Mouse (Mus musculus) A20 (cell line): Measurements from ENCODE around the gene Sigirr.

ENCODE experiments used
- DNase-seq: peaks from one replicate; pipeline ENCODE4 v3.0.0-alpha.2; 2011; ENCODE audit warnings: low read depth, low spot score

Sigirr gene

GRCm38 (mm10) chr7:141060426-141061242 lies 39.7 kb downstream of the Sigirr start, which contains the start of gene B4galnt4:
Gene B4galnt4, plus strand, starts transcription at chr7:141061104.
- DNase-seq = no peak

DNA sequence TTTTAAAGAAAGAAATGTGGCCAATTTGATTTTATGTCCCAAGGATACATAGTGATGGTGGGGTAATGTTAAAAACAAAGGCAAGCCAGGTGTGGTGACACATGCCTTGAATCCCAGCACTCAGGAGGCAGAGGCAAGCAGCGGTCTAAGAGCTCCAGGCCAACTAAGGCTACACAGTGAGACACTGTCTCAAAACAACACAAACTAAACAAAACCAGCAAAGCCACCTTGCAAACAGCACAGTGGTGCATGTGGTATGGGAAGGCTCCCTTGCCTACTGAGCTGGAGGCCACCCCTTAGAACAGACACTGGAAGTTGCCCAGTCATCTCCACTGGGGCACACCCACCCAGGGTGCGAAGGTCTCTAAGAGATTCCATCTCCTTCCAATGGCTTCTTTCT lies 40.4 kb downstream of the Sigirr start:
- DNase-seq = no peak

DNA sequence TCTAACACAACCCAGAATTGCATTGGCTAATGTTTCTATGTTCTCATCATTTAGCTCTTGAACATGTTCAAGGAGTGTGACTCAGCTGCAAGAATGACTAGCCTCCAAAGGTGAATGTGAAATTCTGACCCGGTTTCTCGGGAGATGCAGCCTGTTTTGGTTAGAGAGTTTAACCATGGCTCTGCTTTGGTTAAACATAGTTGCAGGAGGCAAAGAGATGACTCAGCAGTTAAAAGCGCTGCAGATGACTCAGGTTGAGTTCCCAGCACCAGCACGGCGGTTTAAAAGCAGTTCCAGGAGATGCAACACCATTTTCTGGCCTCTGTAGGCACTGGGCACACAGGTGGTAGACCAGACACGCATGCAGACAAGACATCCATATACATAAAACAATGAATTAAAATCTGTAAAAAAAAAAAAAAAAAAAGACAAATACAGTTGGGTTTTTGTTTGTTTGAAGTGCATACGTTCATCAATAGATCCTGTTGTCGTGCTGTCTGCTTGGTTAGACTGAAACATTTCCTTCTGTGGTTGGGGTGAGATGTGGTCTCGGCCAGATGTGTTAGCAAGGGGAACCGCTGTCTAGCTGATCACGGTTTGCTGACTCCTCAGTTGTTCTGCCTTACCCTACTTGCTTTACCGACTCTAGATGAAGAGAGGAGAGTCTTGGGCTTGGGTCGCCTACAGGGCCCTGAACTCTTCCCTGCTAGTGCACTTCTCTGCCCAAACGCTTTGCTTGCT lies 41.6 kb downstream of the Sigirr start:
- DNase-seq = peak; percentile 52

GRCm38 (mm10) chr7:141057541-141057940 lies 42.8 kb downstream of the Sigirr start:
- DNase-seq = no peak

DNA sequence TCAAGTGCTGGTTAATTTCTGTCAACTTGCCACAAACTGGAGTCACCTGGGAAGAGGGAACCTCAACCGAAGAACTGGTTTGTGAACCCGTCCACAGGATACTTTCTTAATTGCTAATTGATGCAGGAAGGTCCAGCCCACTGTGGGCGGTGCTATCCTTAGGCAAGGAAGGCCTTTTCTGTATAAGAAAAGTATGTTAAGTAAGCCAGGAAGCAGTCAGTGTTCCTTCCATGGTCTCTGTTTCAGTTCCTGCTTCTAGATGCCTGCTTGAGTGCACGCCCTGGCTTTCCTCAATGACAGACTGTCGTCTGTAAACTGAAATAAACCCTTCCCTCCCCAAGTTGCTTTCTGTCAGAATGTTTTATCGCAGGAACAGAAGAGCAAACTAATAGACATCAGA lies 43.4 kb downstream of the Sigirr start:
- peak; percentile 57 for DNase-seq

DNA sequence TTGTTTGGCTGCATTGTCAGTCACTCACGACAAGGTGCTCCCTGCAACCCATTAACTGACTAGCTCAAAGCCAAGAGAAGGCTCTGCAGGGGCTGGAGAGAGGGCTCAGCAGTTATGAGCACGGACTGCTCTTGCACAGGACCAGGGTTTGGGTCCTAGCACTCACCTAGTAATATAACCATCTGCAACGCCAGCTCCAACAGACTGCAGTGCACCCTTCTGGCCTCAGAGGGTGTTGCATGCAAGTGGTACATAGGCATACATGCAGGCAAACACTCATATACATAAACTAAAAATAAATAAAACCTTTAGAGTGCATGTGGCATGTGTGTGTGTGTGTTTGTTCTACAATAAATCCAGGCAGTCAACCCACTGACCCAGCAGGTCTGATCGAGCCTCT lies 44.6 kb downstream of the Sigirr start:
- no peak for DNase-seq

- no peak for DNase-seq
Measured at GRCm38 (mm10) chr7:141052421-141052820, 48.0 kb downstream of the Sigirr start.

DNA sequence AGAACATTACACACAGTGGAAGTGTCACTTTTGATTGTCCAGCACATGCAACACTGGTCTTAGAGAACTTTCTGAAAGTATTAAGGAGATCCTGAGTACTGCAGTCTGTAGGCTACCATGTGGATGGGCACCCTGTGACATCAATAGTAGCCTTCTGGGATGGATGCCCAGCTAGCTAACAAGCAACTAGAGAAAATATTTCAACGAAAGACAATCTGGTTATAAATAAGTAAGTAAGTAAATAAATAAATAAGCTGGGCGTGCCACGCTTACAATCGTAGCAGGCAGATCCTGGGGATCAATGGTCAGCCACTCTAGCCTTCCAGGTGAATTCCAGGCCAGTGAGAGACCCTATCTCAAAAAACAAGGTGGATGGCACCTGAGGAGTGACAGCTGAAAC lies 48.4 kb downstream of the Sigirr start:
- no peak for DNase-seq

DNA sequence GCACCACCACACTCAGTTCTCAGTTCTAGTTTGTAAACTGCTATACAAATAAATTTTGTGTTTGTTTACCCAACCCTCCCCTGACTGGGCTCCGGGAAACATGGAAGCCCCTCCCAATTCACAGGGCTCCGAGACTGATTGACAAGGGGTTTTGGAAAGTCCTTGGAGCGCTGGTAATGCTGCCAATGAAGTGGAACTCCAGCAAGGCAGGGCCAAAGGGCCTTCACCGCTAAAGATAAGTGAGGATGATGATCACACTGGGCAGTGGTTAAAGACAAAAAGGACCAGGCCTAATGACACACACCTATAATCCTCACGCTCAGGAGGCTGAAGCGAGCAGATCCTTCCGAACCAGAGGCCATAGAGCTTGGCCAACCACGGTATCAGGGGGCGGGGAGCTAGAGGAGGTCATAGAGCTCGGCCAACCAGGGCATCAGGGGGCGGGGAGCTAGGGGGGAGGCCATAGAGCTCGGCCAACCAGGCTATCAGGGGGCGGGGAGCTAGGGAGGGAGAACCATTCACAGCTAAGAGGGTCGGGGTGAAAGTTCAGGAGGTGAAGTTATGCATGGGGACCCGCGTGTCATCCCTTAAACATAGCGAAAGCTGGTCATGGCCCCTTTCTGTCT lies 49.2 kb downstream of the Sigirr start:
- DNase-seq = no peak

- DNase-seq = no peak
Measured at GRCm38 (mm10) chr7:141049326-141049725, 51.0 kb downstream of the Sigirr start.

GRCm38 (mm10) chr7:141048226-141049218 lies 51.9 kb downstream of the Sigirr start:
- DNase-seq = peak; percentile 92

DNA sequence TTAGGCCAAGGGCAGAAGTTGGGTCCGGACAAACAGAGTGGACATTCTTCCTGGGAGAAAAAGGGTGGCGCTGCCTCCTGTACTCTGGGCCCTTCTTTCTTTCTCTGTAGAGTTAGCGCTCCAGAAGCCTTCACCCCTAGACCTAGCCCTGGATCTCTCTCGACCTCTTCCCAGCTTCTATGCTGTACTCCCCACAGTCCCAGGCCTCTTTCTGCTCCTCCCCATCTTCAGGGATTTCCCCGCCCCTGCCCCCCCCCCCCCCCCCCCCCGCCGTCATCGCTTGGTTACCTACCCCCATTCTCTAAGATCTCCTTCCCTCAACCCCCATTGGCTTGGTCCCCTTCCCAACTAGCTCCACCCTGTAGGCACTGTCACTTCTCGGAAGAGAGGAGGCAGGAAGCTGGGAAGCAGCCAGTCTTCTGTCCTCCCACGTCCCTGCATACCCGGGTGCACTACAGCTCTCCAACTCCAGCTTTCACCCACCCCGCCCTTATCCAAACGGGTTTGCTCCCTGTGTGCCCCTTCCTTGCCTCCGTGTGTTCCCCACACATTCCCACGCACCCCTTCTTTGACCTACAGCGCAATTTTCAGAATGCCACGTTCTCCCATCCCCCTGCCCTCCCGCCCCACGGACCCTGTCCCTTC lies 52.7 kb downstream of the Sigirr start:
- DNase-seq = no peak

- DNase-seq = no peak
Measured at GRCm38 (mm10) chr7:141046931-141047580, 53.3 kb downstream of the Sigirr start.

- DNase-seq = peak; percentile 67
Measured at GRCm38 (mm10) chr7:141042539-141042938, 57.8 kb downstream of the Sigirr start.

DNA sequence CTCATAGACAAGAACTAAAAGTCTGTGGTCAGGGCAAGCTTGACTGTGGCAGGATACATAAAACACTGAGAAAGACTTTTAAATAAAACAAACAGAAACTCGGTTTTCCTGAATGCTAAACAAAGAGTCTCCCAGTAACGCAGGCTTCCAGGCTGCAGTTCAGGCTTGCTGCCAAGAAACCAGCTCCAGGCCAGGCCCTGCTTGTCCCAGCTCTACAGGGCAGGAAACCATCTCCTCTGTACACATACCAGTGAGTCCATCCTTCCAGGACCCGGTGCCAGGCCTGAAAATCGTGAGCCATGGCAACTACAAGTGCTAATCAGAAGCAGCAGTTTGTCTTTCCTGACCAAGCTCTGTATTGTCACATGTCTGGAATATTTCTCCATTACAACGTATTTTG lies 58.7 kb downstream of the Sigirr start:
- DNase-seq = no peak
